Mouse (Mus musculus) layer of hippocampus, adult 8-10 months (tissue): ENCODE data around the gene H2-T24. TPM values are rescaled to one million over a fixed set of nuclear protein-coding genes. Genes with fewer than 3 reads are reported as not detected.
"Not testable (repeated sequence)": the region's sequence is repeated elsewhere in the genome, so short reads cannot be mapped to it uniquely, and the experiment has no call there.

ENCODE experiments used
- DNase-seq, 2 experiments: peaks; one replicate each; pipeline ENCODE4 v3.0.0; 2022; ENCODE audit warnings: low spot score in 2 of 2
- total RNA-seq, 4 experiments: library from RNA; stranded (reverse); gene quantifications; 2 replicates each; pipeline ENCODE4 v1.2.4; 2022

H2-T24 gene
- total RNA-seq, 4 experiments from 2014 or later = 0.80 to 4.4 (median 2.6) TPM

GRCm38 (mm10) chr17:36025197-36025596 is 4.8 kb upstream of the H2-T24 start:
- DNase-seq = no peak

GRCm38 (mm10) chr17:36023710-36024654 is 3.6 kb upstream of the H2-T24 start:
- no peak for DNase-seq

- no peak for DNase-seq
These were observed 2.6 kb upstream of the H2-T24 start for GRCm38 (mm10) chr17:36022922-36023321.

GRCm38 (mm10) chr17:36022098-36022497 is 1.7 kb upstream of the H2-T24 start:
- DNase-seq = no peak

DNA sequence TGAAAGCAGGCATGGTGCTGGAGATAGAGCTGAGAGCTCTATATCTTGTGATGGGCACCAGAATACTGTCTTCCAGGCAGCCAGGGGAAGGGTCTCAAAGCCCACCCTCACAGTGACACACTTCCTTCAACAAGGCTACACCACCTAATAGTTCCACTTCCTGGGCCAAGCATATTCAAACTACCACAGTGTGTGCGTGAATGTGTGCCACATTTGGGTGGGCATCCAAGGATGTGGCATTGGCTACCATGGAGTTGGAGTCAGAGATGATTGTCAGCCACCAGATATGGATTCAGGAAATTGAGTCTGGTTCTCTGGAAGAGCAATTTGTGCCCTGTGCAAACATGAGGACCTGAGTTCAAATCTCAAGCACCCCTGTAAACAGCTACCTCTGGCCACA is 949 bp upstream of the H2-T24 start:
- DNase-seq = no peak

DNA sequence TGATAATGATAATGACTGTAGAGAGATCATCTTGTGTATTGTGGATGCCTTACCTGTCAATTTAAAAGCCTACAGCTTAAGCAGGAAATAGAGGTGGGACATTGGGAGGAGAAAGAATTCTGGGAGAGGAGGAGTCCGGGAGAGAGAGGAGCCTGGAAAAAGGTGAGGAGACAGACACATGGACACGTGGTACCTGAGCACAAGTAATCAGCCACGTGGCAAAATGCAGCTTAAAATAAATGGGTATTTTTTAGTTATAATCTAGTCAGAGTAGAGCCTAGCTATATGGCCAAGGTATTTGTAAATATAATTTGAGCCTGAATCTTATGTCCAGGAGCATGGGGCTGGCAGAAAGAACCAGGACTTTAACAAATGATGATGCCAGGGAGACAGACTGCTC is 841 bp downstream of the H2-T24 start:
- DNase-seq = no peak

GRCm38 (mm10) chr17:36018979-36019378 is 1.4 kb downstream of the H2-T24 start:
- DNase-seq = no peak

- DNase-seq = no peak
These were observed 3.3 kb downstream of the H2-T24 start for GRCm38 (mm10) chr17:36017046-36017445.

- no peak for DNase-seq
These were observed 5.4 kb downstream of the H2-T24 start for GRCm38 (mm10) chr17:36014977-36015376.

DNA sequence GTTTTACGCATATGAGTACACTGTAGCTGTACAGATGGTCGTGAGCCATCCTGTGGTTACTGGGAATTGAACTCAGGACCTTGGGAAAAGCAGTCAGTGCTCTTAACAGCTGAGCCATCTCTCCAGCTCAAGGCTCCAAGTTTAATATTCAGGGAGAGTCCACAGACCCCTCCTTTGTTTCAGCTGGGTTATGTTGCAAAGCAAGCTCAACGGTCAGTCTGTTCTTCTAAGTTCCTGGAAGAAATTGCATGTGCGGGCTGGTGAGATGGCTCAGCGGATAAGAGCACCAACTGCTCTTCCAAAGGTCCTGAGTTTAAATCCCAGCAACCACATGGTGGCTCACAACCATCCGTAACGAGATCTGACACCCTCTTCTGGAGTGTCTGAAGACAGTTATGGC is 16.0 kb downstream of the H2-T24 start:
- not testable (repeated sequence) for DNase-seq

DNA sequence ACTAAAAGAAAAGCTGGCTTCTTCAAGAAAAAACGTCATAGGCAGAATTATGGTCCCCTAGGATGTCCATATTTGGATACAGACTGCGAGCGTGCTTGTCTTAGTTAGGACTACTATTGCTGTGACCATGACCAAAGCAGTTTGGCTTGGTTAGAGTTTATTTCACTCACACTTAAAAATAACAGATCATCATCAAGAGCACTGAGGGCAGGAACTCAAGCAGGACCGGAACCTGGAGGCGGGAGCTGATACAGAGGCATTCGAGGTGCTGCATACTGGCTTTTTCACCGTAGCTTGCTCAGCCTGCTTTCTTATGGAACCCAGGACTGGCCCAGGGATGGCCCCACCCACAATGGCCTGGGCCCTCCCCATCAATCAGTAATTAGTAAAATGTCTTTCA is 17.0 kb downstream of the H2-T24 start:
- no peak for DNase-seq

DNA sequence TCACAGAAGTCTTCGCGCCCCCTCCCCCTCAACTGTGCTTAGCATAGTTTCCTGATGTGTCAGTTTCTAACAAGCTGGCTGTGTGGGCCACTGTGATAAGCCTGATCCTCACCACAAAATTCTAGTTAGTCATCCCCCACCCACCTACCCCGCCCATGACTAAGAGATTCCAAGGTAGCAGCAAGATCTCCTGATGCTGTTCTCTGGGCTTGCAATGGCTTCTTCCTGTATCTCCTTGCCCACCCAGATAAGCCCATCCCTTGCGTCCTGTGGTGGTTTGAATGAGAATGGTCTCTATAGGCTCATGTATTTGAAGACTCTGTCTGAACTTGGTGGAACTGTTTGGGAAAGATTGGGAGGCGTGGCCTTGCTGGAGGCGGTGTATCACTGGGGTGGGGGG is 18.4 kb downstream of the H2-T24 start:
- no peak for DNase-seq

DNA sequence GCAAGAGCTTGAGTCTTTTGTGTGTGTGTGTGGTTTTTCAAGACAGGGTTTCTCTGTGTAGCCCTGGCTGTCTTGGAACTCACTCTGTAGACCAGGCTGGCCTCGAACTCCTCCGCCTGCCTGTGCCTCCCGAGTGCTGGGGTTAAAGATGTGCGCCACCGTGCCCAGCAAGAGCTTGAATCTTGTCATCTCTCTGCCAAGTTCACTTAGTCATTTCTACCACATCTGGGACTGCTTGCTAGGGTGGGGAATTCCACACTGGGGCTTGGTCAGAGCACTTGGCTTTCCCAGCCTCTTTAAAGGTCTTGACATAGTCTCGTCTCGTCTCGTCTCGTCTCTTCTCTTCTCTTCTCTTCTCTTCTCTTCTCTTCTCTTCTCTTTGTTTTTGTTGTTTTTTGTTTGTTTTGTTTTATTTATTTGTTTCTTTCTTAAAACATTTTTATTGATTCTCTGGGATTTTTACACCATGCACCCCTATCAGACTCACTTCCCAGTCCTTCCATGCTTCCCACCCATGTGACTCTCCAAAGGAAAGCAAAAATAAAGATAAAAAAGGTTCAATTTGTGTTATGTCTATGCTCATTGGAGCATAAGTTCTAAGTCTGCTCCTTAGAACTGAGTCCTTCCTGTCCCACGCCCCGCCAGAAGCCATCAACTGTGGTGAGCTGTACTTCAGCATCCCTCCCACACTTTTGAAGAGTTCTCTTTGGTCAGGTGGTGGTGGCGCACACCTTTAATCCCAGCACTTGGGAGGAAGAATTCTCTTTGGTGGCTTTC is 19.1 kb downstream of the H2-T24 start:
- DNase-seq = no peak

- no peak for DNase-seq
These were observed 20.0 kb downstream of the H2-T24 start for GRCm38 (mm10) chr17:36000349-36000748.

DNA sequence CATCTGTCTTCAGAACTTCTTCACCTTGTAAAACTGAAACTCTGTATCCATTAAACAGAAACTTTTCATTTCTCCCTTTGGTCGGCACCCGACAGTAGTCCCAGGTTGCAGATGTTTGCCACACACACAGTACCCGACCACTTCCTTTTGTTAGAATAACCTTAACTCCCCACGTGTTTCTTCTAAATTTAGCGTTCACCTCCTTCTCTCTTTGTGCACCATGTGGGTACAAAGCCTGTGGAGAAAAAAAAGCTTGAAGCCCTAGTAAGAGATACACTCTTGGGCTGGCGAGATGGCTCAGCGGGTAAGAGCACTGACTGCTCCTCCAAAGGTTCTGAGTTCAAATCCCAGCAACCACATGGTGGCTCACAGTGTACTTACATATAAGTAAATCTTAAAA is 21.0 kb downstream of the H2-T24 start:
- DNase-seq = no peak

DNA sequence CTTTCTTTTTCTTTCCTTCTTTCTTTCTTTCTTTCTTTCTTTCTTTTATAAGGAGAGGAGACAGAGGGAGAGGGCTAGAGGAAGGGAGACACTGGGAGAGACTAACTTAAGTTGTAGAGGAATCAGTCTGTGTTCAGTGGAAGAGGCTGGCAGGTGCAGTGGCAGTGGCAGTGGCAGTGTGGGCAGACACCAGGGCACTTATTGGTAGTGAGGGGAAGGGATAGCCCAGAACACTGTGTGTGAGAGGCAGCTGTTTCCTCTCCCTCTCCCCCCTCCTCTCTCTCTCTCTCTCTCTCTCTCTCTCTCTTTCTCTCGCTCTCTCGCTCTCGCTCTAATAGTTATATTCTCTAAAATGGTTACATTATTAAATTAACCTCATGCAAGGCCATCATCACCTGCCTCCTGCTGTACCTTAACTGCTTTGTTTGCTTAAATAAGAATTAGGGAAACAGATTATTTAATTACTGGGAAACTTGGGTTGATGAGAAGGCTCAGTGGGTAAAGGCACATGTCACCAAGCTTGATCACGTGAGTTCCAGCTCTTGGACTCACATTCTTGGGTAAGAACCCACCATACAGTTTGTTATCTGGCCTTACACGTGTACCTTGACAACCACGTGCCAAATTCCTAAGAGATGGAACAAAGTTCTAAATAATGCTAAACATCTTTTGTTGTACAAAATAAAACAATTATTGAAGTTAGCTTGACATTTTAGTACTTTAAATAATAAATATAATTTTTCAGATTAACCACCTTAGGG is 21.6 kb downstream of the H2-T24 start:
- DNase-seq = no peak

- DNase-seq = no peak
These were observed 22.4 kb downstream of the H2-T24 start for GRCm38 (mm10) chr17:35997713-35998510.

- DNase-seq = peak; percentile 89 to 96
These were observed 23.4 kb downstream of the H2-T24 start for GRCm38 (mm10) chr17:35996949-35997348.

- no peak for DNase-seq
These were observed 25.5 kb downstream of the H2-T24 start for GRCm38 (mm10) chr17:35994879-35995240.

DNA sequence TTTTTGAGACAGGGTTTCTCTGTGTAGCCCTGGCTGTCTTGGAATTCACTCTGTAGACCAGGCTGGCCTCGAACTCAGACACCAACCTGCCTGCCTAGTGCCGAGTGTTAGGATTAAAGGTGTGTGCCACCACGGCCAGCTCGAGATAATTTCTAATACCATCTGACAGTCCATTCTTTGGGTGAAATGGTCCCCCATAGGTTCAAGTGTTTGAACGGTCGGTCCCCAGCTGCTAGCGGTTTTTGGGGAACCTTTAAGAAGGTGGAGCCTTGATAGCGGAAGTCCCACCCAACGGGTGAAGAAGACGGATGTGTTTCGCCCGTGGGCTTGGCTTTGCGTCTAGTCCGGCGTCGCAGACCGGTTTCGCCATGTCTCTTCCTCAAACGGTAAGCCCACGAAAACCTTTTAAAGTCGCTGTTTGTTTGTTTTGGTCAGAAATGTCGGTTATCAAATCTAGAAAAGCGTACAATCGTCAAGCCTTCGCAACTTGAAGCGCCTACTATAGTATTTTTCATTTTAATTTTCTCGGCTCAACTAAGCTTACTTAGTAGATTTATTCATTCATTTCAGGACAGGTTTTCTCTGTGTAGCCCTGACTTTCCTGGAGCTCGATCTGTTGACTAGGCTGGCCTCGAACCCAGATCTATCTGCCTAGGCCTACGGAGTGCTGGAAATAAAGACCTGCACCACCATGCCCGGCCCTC is 26.0 kb downstream of the H2-T24 start:
- DNase-seq = peak; percentile 80 to 81
